Mouse (Mus musculus): Measurements from ENCODE around the gene Babam1. TPM values are rescaled to one million over a fixed set of nuclear protein-coding genes. Genes with fewer than 3 reads are reported as not detected.
"Not testable (repeated sequence)": the region's sequence is repeated elsewhere in the genome, so short reads cannot be mapped to it uniquely, and the experiment has no call there.

Babam1 gene
- polyA plus RNA-seq, 1 experiment from 2014 or later, result 84.9 TPM

GRCm38 (mm10) chr8:71402446-71402964 lies 5.8 kb downstream of the Babam1 start:
- no peak for ATAC-seq (ENCODE audit: insufficient number of reproducible peaks, low FRiP score, low TSS enrichment, low read depth)
- no peak overlapping the region for H3K4me3 ChIP-seq
- H3K9ac ChIP-seq, result no peak overlapping the region
- peaks cover 24% of the 10 kb centered on the region for H3K36me3 ChIP-seq
- H3K4me2 ChIP-seq, result no peak overlapping the region
- H3K27ac ChIP-seq, result no peak overlapping the region
- no peaks in the 10 kb centered on the region for H3K27me3 ChIP-seq
- WGBS, result 92% methylated on average over 9 of the region's 9 CpGs
- H3K9me3 ChIP-seq, result no peaks in the 10 kb centered on the region
- peaks cover 25% of the 10 kb centered on the region for H3K4me1 ChIP-seq

GRCm38 (mm10) chr8:71403107-71403885 lies 6.6 kb downstream of the Babam1 start:
- Histone ChIP-seq H3K9ac (no peak overlapping the region), H3K36me3 (peaks cover 23% of the 10 kb centered on the region), H3K9me3 (no peaks in the 10 kb centered on the region), H3K4me1 (peaks cover 21% of the 10 kb centered on the region), H3K4me2 (no peak overlapping the region), H3K27ac (no peak overlapping the region), H3K4me3 (no peak overlapping the region), H3K27me3 (no peaks in the 10 kb centered on the region)
- WGBS, result 88% methylated on average over 6 of the region's 6 CpGs
- no peak for ATAC-seq (ENCODE audit: insufficient number of reproducible peaks, low FRiP score, low TSS enrichment, low read depth)

- ATAC-seq (ENCODE audit: insufficient number of reproducible peaks, low FRiP score, low TSS enrichment, low read depth), result no peak
- H3K4me1 ChIP-seq, result peaks cover 21% of the 10 kb centered on the region
- H3K9me3 ChIP-seq, result no peaks in the 10 kb centered on the region
- no peaks in the 10 kb centered on the region for H3K27me3 ChIP-seq
- H3K4me3 ChIP-seq, result no peak overlapping the region
- H3K9ac ChIP-seq, result no peak overlapping the region
- H3K27ac ChIP-seq, result no peak overlapping the region
- peaks cover 22% of the 10 kb centered on the region for H3K36me3 ChIP-seq
- H3K4me2 ChIP-seq, result no peak overlapping the region
- WGBS, result 93% methylated on average over 8 of the region's 8 CpGs
Observed at GRCm38 (mm10) chr8:71404011-71404410, 7.3 kb downstream of the Babam1 start.

GRCm38 (mm10) chr8:71404951-71405351 lies 8.3 kb downstream of the Babam1 start:
- WGBS, result 85% methylated on average over 9 of the region's 9 CpGs
- Histone ChIP-seq H3K27ac (no peak overlapping the region), H3K36me3 (peaks cover 21% of the 10 kb centered on the region), H3K9me3 (no peaks in the 10 kb centered on the region), H3K9ac (no peak overlapping the region), H3K4me1 (peaks cover 21% of the 10 kb centered on the region), H3K4me2 (no peak overlapping the region), H3K27me3 (no peaks in the 10 kb centered on the region), H3K4me3 (no peak overlapping the region; the same call in 1 of the 2 replicates)
- no peak for ATAC-seq (ENCODE audit: insufficient number of reproducible peaks, low FRiP score, low TSS enrichment, low read depth)

- Histone ChIP-seq H3K27ac (peak within 1 kb of the TSS; percentile 13), H3K4me3 (peak within 1 kb of the TSS; percentile 66), H3K4me1 (peaks cover 21% of the 10 kb centered on the region), H3K27me3 (no peaks in the 10 kb centered on the region), H3K4me2 (peak within 1 kb of the TSS; percentile 96), H3K36me3 (peaks cover 20% of the 10 kb centered on the region), H3K9ac (peak within 1 kb of the TSS; percentile 54; the same call in 1 of the 2 replicates), H3K9me3 (no peaks in the 10 kb centered on the region)
- peak; percentile 85 for ATAC-seq (ENCODE audit: insufficient number of reproducible peaks, low FRiP score, low TSS enrichment, low read depth)
- WGBS, result 18% methylated on average over 33 of the region's 33 CpGs
Observed at GRCm38 (mm10) chr8:71405401-71406098, 8.9 kb downstream of the Babam1 start, which contains the start of gene Ankle1. Gene Ankle1 (plus strand): TSS chr8:71406010.

- peak; percentile 59; the same call in 1 of the 2 replicates for ATAC-seq (ENCODE audit: insufficient number of reproducible peaks, low FRiP score, low TSS enrichment, low read depth)
- Histone ChIP-seq H3K4me2 (peak overlapping the region; percentile 96), H3K9me3 (no peaks in the 10 kb centered on the region), H3K4me1 (peaks cover 21% of the 10 kb centered on the region), H3K27ac (no peak overlapping the region; the same call in 1 of the 2 replicates), H3K9ac (peak overlapping the region; percentile 54; the same call in 1 of the 2 replicates), H3K4me3 (peak overlapping the region; percentile 66), H3K27me3 (no peaks in the 10 kb centered on the region), H3K36me3 (peaks cover 15% of the 10 kb centered on the region)
- WGBS, result under 1% methylated on average over 55 of the region's 55 CpGs
Observed at GRCm38 (mm10) chr8:71406099-71407015, 9.7 kb downstream of the Babam1 start.

- 94% methylated on average over 14 of the region's 14 CpGs for WGBS
- Histone ChIP-seq H3K4me3 (peak overlapping the region; percentile 66; the same call in 1 of the 2 replicates), H3K27ac (no peak overlapping the region), H3K36me3 (peaks cover 15% of the 10 kb centered on the region), H3K9ac (no peak overlapping the region), H3K4me2 (no peak overlapping the region), H3K4me1 (peaks cover 21% of the 10 kb centered on the region), H3K27me3 (no peaks in the 10 kb centered on the region), H3K9me3 (no peaks in the 10 kb centered on the region)
- no peak for ATAC-seq (ENCODE audit: insufficient number of reproducible peaks, low FRiP score, low TSS enrichment, low read depth)
Observed at GRCm38 (mm10) chr8:71407441-71407840, 10.8 kb downstream of the Babam1 start.

- peaks cover 15% of the 10 kb centered on the region for H3K36me3 ChIP-seq
Observed at GRCm38 (mm10) chr8:71408231-71408630, 11.6 kb downstream of the Babam1 start.

GRCm38 (mm10) chr8:71411535-71412273 lies 15.0 kb downstream of the Babam1 start:
- peaks cover 7% of the 10 kb centered on the region for H3K4me1 ChIP-seq
- no peak overlapping the region for H3K27ac ChIP-seq
- peaks cover 15% of the 10 kb centered on the region for H3K36me3 ChIP-seq
- no peaks in the 10 kb centered on the region for H3K27me3 ChIP-seq
- no peak overlapping the region for H3K4me3 ChIP-seq
- 42% methylated on average over 11 of the region's 11 CpGs for WGBS
- no peaks in the 10 kb centered on the region for H3K9me3 ChIP-seq
- no peak overlapping the region for H3K9ac ChIP-seq
- ATAC-seq (ENCODE audit: insufficient number of reproducible peaks, low FRiP score, low TSS enrichment, low read depth), result 0 out of 2 replicates have a peak, but pooled peaks have one; percentile 42
- H3K4me2 ChIP-seq, result no peak overlapping the region

More at GRCm38 (mm10) chr8:71408231-71408630, 11.6 kb downstream of the Babam1 start:
- Histone ChIP-seq H3K27ac (no peak overlapping the region), H3K27me3 (no peaks in the 10 kb centered on the region), H3K9ac (no peak overlapping the region), H3K4me1 (peaks cover 21% of the 10 kb centered on the region), H3K9me3 (no peaks in the 10 kb centered on the region), H3K4me3 (no peak overlapping the region), H3K4me2 (no peak overlapping the region)
- WGBS, result 96% methylated on average over 4 of the region's 4 CpGs
- no peak for ATAC-seq (ENCODE audit: insufficient number of reproducible peaks, low FRiP score, low TSS enrichment, low read depth)

GRCm38 (mm10) chr8:71422121-71422520 lies 25.5 kb downstream of the Babam1 start:
- Histone ChIP-seq H3K4me2 (no peak overlapping the region), H3K36me3 (no peaks in the 10 kb centered on the region), H3K27ac (no peak overlapping the region), H3K4me3 (no peak overlapping the region), H3K4me1 (no peaks in the 10 kb centered on the region), H3K9ac (no peak overlapping the region), H3K27me3 (no peaks in the 10 kb centered on the region), H3K9me3 (no peaks in the 10 kb centered on the region)
- no peak for ATAC-seq (ENCODE audit: insufficient number of reproducible peaks, low FRiP score, low TSS enrichment, low read depth)

GRCm38 (mm10) chr8:71432935-71433334 lies 36.3 kb downstream of the Babam1 start:
- not testable (repeated sequence) for H3K4me3 ChIP-seq; ATAC-seq (ENCODE audit: insufficient number of reproducible peaks, low FRiP score, low TSS enrichment, low read depth); H3K36me3 ChIP-seq; H3K4me2 ChIP-seq; H3K27ac ChIP-seq; H3K9ac ChIP-seq; H3K9me3 ChIP-seq; H3K4me1 ChIP-seq; H3K27me3 ChIP-seq
- WGBS, result 75% methylated on average over 1 of the region's 1 CpGs
